Mouse (Mus musculus) erythroblast, embryonic 14.5 days (primary cell): Measurements from ENCODE around the gene Rexo4.

Source experiments
- GATA1 ChIP-seq: IDR thresholded peaks from 2 replicates; pipeline ENCODE4 v1.6.1; 2012; ENCODE audit warnings: low read length, inconsistent platforms, mixed read lengths
- TAL1 ChIP-seq: IDR thresholded peaks from 3 replicates; pipeline ENCODE4 v1.6.1; 2012; ENCODE audit warnings: low read length, inconsistent platforms, mixed read lengths

DNA sequence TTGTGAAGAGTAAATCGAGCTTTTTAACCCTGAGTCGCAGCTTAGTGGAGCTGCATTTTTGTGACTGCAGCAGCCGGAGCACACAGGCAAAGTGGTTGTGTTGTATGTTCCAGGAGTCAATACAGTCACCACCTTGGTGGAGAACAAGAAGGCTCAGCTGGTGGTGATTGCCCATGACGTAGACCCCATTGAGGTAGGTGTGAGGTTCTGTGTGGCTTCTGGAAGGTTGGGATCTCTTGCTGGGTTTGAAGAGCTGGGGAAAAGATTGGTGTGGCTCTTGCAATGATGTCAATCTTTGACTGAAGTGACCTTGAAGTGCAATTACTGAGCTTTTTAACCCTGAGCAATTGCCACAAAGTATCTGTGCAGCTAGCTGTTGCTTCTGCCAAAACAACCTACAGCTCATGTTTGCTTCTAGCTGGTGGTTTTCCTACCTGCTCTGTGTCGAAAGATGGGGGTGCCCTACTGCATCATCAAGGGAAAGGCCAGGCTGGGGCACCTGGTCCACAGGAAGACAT, 51.9 kb downstream of the Rexo4 start:
- no peak for TF ChIP-seq GATA1
- no peak for TF ChIP-seq TAL1
